Mouse (Mus musculus): ENCODE measurements around the gene Prex1.

Prex1 gene

DNA sequence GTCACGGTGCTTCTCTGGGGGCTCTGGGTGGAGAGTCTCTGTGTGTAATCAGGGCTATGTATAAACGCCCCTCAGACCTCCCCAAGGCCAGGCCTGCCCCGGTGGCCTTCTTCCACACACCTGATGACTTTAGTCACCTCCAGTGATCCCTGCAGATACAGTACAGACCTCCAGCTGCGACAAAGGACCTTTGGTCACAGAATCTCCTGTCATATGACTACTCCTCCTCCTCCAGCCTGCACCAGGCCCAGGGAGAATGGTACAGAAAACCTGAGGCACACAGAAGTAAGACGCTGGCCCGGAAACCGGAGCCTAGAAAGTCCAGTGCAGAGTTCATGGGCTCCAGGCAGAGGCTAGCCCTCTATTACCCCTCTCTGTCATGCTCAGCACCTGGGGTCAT, 152.8 kb downstream of the Prex1 start:
- DNase-seq (ENCODE audit: low read depth, low spot score) = no peak

GRCm38 (mm10) chr2:166559531-166559930, 154.1 kb downstream of the Prex1 start:
- no peak for DNase-seq (ENCODE audit: low read depth, low spot score)

DNA sequence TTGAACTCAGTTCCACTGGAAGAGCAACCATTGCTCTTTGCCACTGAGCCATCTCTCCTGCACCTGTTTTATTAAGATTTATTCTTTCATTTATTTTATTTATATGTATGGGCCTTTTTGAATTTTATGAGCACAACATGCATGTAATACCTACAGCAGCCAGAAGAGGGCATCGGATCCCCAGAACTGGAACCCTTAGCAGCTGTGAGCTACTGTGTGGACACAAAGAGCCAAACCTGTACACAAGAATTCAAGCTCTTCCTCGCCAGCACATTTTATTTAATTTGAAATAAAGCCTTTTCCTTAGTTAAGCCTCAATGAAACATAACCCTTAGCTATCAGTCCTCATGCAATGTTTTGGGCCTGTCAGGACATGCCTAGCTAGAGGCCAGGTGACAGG, 158.1 kb downstream of the Prex1 start:
- peak; percentile 71 for DNase-seq (ENCODE audit: low read depth, low spot score)

GRCm38 (mm10) chr2:166554169-166554505, 159.5 kb downstream of the Prex1 start:
- no peak for DNase-seq (ENCODE audit: low read depth, low spot score)

DNA sequence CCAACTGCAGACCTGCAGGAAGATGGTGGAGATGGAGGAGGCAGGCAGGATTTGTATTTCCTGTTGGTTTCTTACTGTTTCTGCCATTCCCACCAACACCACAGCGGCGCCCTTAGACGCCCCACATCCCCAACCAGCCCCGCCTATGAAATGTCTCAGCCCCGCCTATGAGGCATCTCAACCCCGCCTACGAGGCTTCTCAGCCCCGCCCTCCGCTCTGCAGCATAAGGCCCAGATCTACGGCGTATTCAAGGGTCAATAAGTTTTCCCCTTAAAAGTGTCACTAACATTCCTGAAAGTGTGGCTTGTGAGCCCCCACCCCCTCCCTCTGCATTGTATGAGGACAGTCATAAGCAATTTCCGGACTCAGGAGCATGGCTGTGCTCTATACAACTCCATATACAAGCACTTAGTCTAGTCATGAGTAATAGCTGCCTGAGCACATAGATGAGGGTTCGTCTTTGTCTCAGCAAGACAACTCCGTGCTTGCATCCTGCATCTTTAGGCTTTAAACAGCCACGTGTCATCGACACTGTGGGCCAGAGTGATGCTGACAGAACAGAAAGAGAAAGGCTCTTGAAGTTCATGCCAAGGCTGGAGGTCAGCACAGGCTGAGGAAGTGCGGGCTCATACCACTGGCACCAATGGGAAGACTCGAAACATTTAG, 160.0 kb downstream of the Prex1 start:
- peak; percentile 81 for DNase-seq (ENCODE audit: low read depth, low spot score)

GRCm38 (mm10) chr2:166552657-166553056, 161.0 kb downstream of the Prex1 start:
- no peak for DNase-seq (ENCODE audit: low read depth, low spot score)

DNA sequence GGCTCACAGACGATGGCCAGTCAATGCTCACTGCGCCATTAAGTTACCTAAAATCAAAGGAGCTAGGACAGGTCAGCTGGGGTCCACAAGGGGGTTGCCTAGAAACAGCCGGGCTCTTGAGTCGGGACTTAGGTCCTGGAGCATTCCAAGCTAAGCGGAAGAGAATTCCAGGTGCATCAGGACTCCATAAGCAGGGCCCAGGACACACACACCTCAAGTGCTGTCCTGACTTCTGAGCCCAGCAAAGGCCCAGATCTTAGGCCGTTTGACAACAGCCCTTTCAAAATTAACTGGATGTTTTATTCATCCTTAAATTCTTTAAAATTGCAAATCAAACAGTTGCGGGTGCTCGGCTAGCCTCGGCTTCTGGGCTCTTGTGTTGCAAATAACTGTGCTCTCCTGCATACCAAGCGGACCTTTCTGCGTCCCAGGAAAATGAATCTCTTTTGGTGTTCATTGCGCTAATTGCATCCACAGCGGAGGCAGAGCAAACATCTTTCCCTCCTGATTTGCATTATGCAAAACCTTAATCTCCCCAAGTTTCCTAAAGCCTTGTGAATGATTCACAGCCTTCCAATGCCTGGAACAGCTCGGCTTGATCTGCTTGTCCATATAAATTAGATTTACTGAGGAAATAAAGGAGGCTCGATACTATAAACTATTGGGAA, 161.7 kb downstream of the Prex1 start:
- no peak for DNase-seq (ENCODE audit: low read depth, low spot score)

DNA sequence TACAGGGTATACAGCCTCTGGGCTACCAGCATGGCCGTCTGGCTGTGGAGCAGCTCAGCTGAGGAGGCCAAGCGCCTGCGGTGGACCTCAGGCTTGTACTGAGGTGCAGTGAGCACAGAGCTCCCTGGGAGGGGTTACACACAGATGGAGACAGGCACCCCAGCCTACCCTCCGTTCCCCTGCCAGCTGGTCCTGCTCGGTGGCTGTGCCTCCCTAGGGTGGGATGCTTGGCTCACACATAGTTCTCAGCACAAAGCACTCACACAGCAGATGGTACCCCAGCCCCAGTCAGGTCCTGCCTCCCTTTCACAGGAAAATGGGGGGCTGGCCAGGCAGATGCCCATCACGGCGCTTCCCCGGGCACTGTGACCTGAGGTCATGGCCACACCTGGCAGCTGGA, 163.8 kb downstream of the Prex1 start:
- no peak for DNase-seq (ENCODE audit: low read depth, low spot score)

- peak; percentile 63 for DNase-seq (ENCODE audit: low read depth, low spot score)
These were observed 164.6 kb downstream of the Prex1 start for GRCm38 (mm10) chr2:166549069-166549468.

DNA sequence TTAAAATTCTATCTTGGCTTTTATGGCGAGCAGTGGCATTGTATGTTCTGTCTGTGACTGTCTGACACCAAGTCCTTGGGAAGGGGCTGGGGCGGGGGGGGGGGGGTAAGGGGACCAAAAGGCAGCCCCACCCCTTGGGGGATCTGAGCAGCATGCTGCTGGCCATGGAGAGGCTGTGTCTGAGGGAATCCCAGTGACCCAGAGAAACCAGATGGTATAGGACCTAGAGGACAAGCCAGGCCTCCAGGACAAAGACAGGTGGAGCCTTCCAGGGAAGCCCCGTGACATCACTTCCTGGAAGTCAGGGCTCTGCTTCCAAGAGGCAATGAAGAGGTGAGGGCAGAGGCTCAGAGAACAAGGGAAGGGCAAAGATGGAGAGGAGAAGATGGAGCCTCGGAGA, 168.1 kb downstream of the Prex1 start:
- DNase-seq (ENCODE audit: low read depth, low spot score) = no peak

DNA sequence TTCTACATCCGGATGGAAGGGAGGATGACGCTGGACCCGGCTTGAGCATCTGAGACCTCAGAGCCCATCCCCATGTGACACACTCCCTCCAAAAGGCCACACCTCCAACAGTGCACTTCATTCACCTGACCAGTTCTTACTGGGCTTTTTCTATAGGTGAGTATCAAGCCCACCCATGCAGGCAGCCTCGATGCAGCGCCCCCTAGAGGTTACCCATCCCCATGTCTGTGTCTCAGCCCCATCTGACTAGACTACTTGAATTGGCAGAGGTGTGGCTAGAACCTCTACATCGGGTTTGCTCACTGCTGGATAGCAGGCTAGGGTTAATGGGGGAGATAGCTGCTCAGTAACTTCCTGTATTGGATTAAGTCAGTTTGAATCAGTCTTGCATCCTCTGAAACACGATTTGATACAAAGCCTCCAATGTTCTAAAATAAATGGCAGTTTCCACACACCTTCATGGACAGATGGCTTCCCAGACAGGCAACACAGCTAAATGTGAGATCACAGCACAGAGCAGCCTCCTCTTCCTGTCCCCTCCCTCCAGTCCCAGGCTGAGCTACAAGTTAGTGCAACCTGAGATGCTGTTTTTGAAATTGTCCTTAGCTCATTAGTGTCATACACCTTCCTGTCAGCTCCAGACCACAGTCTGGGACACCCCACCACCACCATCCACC, 168.9 kb downstream of the Prex1 start:
- DNase-seq (ENCODE audit: low read depth, low spot score) = peak; percentile 40

GRCm38 (mm10) chr2:166541112-166541928, 172.3 kb downstream of the Prex1 start:
- no peak for DNase-seq (ENCODE audit: low read depth, low spot score)

DNA sequence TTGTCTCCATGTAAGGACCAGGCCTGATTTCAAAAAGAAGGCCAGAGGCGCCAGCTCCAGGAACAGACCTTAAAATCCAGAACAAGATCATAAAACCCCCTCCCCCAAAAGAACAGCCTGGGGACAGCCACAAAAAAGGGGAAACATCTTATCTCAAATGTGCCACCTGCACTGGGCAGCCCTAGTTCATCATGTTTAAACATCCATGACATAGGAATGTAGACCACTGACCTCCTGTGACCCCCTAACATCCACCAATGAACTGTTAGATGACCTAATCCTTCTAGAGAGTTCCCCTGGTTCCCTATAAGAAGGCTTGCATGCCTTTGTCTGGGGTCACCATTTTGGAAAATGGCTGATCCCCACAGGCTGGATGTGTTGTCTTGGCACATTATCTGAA, 173.4 kb downstream of the Prex1 start:
- DNase-seq (ENCODE audit: low read depth, low spot score) = no peak

- no peak for DNase-seq (ENCODE audit: low read depth, low spot score)
These were observed 176.7 kb downstream of the Prex1 start for GRCm38 (mm10) chr2:166536896-166537295.

- no peak for DNase-seq (ENCODE audit: low read depth, low spot score)
These were observed 178.1 kb downstream of the Prex1 start for GRCm38 (mm10) chr2:166535519-166535918.

- no peak for DNase-seq (ENCODE audit: low read depth, low spot score)
These were observed 187.4 kb downstream of the Prex1 start for GRCm38 (mm10) chr2:166526204-166526603.

- no peak for DNase-seq (ENCODE audit: low read depth, low spot score)
These were observed 190.3 kb downstream of the Prex1 start for GRCm38 (mm10) chr2:166523156-166523890.

GRCm38 (mm10) chr2:166522612-166523120, 191.0 kb downstream of the Prex1 start:
- no peak for DNase-seq (ENCODE audit: low read depth, low spot score)

GRCm38 (mm10) chr2:166521878-166522611, 191.6 kb downstream of the Prex1 start:
- no peak for DNase-seq (ENCODE audit: low read depth, low spot score)

DNA sequence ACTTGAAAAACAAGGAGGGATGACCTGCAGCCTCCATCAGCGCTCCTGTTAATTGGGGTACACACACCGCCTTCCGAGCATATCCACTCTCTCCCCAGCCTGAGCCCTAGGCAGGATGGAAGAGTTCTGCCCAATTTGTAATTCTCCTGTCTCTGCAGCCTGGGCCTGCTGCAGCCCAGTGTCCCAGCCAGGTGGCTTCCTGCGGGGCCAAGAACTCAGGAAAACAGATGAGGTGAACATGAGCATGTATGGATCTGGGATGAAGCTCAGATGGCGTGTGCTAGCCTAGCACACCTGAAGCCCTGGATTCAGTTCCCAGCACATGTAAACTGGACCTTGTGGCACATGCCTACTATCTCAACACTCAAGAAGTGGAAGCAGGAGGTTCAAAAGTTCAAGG, 192.2 kb downstream of the Prex1 start:
- no peak for DNase-seq (ENCODE audit: low read depth, low spot score)

- no peak for DNase-seq (ENCODE audit: low read depth, low spot score)
These were observed 193.1 kb downstream of the Prex1 start for GRCm38 (mm10) chr2:166520536-166520935.

Measured in CD4-positive, CD25-positive, alpha-beta regulatory T cell, adult 2 months (primary cell).